Mouse (Mus musculus) MEL (cell line): Measurements from ENCODE around the gene Itih4.

ENCODE experiments used
- BHLHE40 ChIP-seq: IDR thresholded peaks from 2 replicates; pipeline ENCODE4 v1.6.1; 2012; ENCODE audit warnings: low read depth, mild to moderate bottlenecking, inconsistent platforms, low read length, improper control_type of control experiment, borderline replicate concordance
- CHD1 ChIP-seq: IDR thresholded peaks from 2 replicates; pipeline ENCODE4 v1.6.1; 2012; ENCODE audit warnings: low read depth, mild to moderate bottlenecking, inconsistent platforms, low read length, improper control_type of control experiment
- CTCF ChIP-seq, 3 experiments: IDR thresholded peaks in 2 of 3; conservative IDR thresholded peaks in 1 of 3; 2 replicates each; pipeline ENCODE4 v1.5.1; 2011 to 2012; ENCODE audit warnings: low read length in 3 of 3, low read depth in 2 of 3, mild to moderate bottlenecking in 2 of 3, improper control_type of control experiment in 1 of 3, inconsistent platforms in 1 of 3, mixed read lengths in 1 of 3, moderate library complexity in 1 of 3; ENCODE audit not compliant: control insufficient read depth in 1 of 3, insufficient read depth in 1 of 3, poor library complexity in 1 of 3, severe bottlenecking in 1 of 3
- ETS1 ChIP-seq: IDR thresholded peaks from 2 replicates; pipeline ENCODE4 v1.6.1; 2012; ENCODE audit warnings: low read depth, mild to moderate bottlenecking, inconsistent platforms, low read length, improper control_type of control experiment, moderate library complexity
- GATA1 ChIP-seq: IDR thresholded peaks from 2 replicates; pipeline ENCODE4 v1.6.1; 2011; ENCODE audit warnings: low read depth, low read length, improper control_type of control experiment
- MAX ChIP-seq: IDR thresholded peaks from 2 replicates; pipeline ENCODE4 v1.6.1; 2011; ENCODE audit warnings: low read length, improper control_type of control experiment
- MYC ChIP-seq: IDR thresholded peaks from 2 replicates; pipeline ENCODE4 v1.6.1; 2011; ENCODE audit warnings: low read depth, mild to moderate bottlenecking, low read length, improper control_type of control experiment, moderate library complexity
- NRF1 ChIP-seq: IDR thresholded peaks from 2 replicates; pipeline ENCODE4 v1.6.1; 2014; ENCODE audit warnings: low read depth, mild to moderate bottlenecking, inconsistent platforms, low read length, improper control_type of control experiment, moderate library complexity; ENCODE audit not compliant: poor library complexity, insufficient read depth, severe bottlenecking
- TCF12 ChIP-seq: IDR thresholded peaks from 2 replicates; pipeline ENCODE4 v1.6.1; 2014; ENCODE audit warnings: low read depth, mild to moderate bottlenecking, inconsistent platforms, low read length, improper control_type of control experiment, moderate library complexity
- UBTF ChIP-seq: IDR thresholded peaks from 2 replicates; pipeline ENCODE4 v1.6.1; 2012; ENCODE audit warnings: low read depth, mild to moderate bottlenecking, inconsistent platforms, low read length, improper control_type of control experiment, moderate library complexity, borderline replicate concordance; ENCODE audit not compliant: insufficient read depth
- USF1 ChIP-seq: IDR thresholded peaks from 2 replicates; pipeline ENCODE4 v1.6.1; 2014; ENCODE audit warnings: low read depth, mild to moderate bottlenecking, inconsistent platforms, low read length, improper control_type of control experiment, moderate library complexity
- ZMIZ1 ChIP-seq: IDR thresholded peaks from 2 replicates; pipeline ENCODE4 v1.6.1; 2012; ENCODE audit warnings: low read depth, mild to moderate bottlenecking, inconsistent platforms, low read length, improper control_type of control experiment, moderate library complexity

DNA sequence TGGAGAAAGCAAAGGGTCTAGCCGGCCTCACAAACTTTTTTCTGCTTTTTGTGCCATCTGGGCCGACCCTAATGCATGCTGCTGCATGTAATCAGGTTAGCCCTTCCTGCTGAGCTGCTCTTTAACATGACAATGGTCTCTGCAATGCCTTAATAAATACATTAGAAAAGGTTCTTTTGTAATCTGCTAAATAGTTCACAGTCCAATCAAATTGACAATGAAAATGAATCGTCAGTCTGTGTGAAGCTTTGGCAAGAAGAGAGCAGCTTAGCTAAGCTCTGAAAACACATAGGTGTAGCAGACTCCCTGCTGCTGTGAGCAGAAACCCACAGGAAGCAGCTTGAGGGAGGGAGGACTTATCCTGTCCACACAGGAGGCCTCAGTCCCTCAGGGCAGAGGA lies 13.7 kb downstream of the Itih4 start:
- TF ChIP-seq MAX (no peak), TCF12 (no peak), CTCF (IDR thresholded peaks at IDR 0.05 in 2 of 3, conservative IDR thresholded peaks at IDR 0.05 in 1 of 3; ENCODE audit: control insufficient read depth in 1 of 3, insufficient read depth in 1 of 3, low read depth in 2 of 3, low read length in 3 of 3, poor library complexity in 1 of 3, severe bottlenecking in 1 of 3) (no peak), BHLHE40 (no peak), ETS1 (no peak), GATA1 (no peak), USF1 (no peak), CHD1 (no peak), MYC (no peak), UBTF (no peak), NRF1 (no peak), ZMIZ1 (no peak)
